Mouse (Mus musculus) embryonic facial prominence, embryonic 13.5 days (tissue): ENCODE data around the gene Mypop. TPM values are rescaled to one million over a fixed set of nuclear protein-coding genes. Genes with fewer than 3 reads are reported as not detected.

Source experiments
- ATAC-seq: fragments of 200-750 bp; cut with Nextera tagmentation; 2 replicates; pipeline ENCODE4 v1.8.0; 2017; ENCODE audit warnings: low read depth; ENCODE audit not compliant: insufficient number of reproducible peaks, insufficient read depth, low FRiP score, low TSS enrichment
- H3K27ac ChIP-seq: fragments of 300-500 bp; sonication (generic); 2 replicates; pipeline ENCODE4 v1.5.1; 2015; ENCODE audit warnings: moderate library complexity, mild to moderate bottlenecking, inconsistent platforms
- H3K27me3 ChIP-seq: fragments of 300-500 bp; sonication (generic); 2 replicates; pipeline ENCODE4 v1.6.1; 2015; ENCODE audit warnings: mild to moderate bottlenecking, inconsistent platforms
- H3K36me3 ChIP-seq: fragments of 300-500 bp; sonication (generic); 2 replicates; pipeline ENCODE4 v1.6.1; 2015; ENCODE audit warnings: mild to moderate bottlenecking, inconsistent platforms
- H3K4me1 ChIP-seq: fragments of 300-500 bp; sonication (generic); 2 replicates; pipeline ENCODE4 v1.6.1; 2015; ENCODE audit warnings: inconsistent platforms
- H3K4me2 ChIP-seq: fragments of 300-500 bp; sonication (generic); 2 replicates; pipeline ENCODE4 v1.6.1; 2015; ENCODE audit warnings: moderate library complexity, mild to moderate bottlenecking, inconsistent platforms
- H3K4me3 ChIP-seq: fragments of 300-500 bp; sonication (generic); 2 replicates; pipeline ENCODE4 v1.5.1; 2015; ENCODE audit warnings: mild to moderate bottlenecking, inconsistent platforms
- H3K9ac ChIP-seq: fragments of 300-500 bp; sonication (generic); 2 replicates; pipeline ENCODE4 v1.6.1; 2015; ENCODE audit warnings: mild to moderate bottlenecking, inconsistent platforms
- H3K9me3 ChIP-seq: fragments of 300-500 bp; sonication (generic); 2 replicates; pipeline ENCODE4 v1.6.1; 2016; ENCODE audit warnings: inconsistent platforms
- WGBS: fragments of 180-500 bp; shearing (Covaris S2); methylation state at CpG from one replicate; pipeline ENCODE4 v1.1.7; 2015; ENCODE audit warnings: mixed read lengths; 5-methylcytosine and 5-hydroxymethylcytosine counted together
- polyA plus RNA-seq: library from polyadenylated mRNA; unstranded; fragments of >200 nt; fragmentation: Nextera tagmentation; extraction: Ambion mirVana; gene quantifications from 2 replicates; pipeline ENCODE4 v1.2.1, GENCODE M21; 2015

Gene Mypop
- polyA plus RNA-seq, 1 experiment from 2014 or later, result 6.7 TPM

GRCm38 (mm10) chr7:19022189-19022958 is 31.3 kb downstream of the Mypop start:
- H3K4me3 ChIP-seq, result no peak overlapping the region

GRCm38 (mm10) chr7:19023357-19023814 is 32.3 kb downstream of the Mypop start, which contains the start of gene Foxa3:
Gene Foxa3, minus strand, starts transcription at chr7:19023538.
- 4% methylated on average over 30 of the region's 30 CpGs for WGBS
- ATAC-seq, result no peak

More at GRCm38 (mm10) chr7:19022189-19022958, 31.3 kb downstream of the Mypop start:
- H3K4me2 ChIP-seq, result no peak overlapping the region
- peaks cover 28% of the 10 kb centered on the region for H3K4me1 ChIP-seq
- no peak overlapping the region for H3K27ac ChIP-seq
- no peak for ATAC-seq
- H3K9ac ChIP-seq, result no peak overlapping the region
- peaks cover 44% of the 10 kb centered on the region for H3K27me3 ChIP-seq
- no peaks in the 10 kb centered on the region for H3K9me3 ChIP-seq
- WGBS, result 61% methylated on average over 18 of the region's 18 CpGs
- H3K36me3 ChIP-seq, result no peaks in the 10 kb centered on the region

DNA sequence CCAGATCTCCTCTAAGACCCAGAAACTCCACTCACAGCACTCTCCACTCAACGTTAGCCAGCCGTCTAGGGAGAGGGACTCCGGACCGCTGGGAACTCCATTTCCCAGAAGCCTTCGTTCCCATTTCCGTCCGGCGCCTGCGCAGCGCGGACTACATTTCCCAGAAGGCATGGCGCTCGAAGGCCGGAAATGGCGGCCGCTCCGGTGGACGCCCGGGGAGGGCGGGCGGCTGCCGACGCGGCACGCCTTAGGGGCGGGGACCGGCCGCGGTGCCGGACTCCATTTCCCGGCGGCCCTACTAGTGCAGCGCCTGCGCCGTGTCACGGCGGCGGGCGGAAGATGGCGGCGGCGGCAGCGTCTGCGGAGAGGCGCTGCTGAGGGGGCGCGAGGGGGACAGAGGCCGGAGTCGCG is 33.1 kb downstream of the Mypop start, which contains the start of gene Sympk:
Gene Sympk, plus strand, starts transcription at position 282 of the 411 bp plus-strand sequence.
- Histone ChIP-seq H3K4me2 (peak within 1 kb of the TSS; percentile 87), H3K9ac (peak within 1 kb of the TSS; percentile 96), H3K9me3 (no peaks in the 10 kb centered on the region), H3K27ac (peak within 1 kb of the TSS; percentile 51; the same call in 1 of the 2 replicates), H3K4me3 (peak within 1 kb of the TSS; percentile 95), H3K4me1 (peaks cover 37% of the 10 kb centered on the region), H3K36me3 (peaks cover 6% of the 10 kb centered on the region), H3K27me3 (peaks cover 44% of the 10 kb centered on the region)
- ATAC-seq, result peak; percentile 93
- under 1% methylated on average over 45 of the region's 50 CpGs for WGBS

More at GRCm38 (mm10) chr7:19023357-19023814, 32.3 kb downstream of the Mypop start, which contains the start of gene Foxa3:
- Histone ChIP-seq H3K9me3 (no peaks in the 10 kb centered on the region), H3K36me3 (no peaks in the 10 kb centered on the region), H3K4me1 (peaks cover 37% of the 10 kb centered on the region), H3K9ac (peak within 1 kb of the TSS; percentile 96), H3K27ac (peak within 1 kb of the TSS; percentile 51; the same call in 1 of the 2 replicates), H3K4me3 (peak within 1 kb of the TSS; percentile 95), H3K4me2 (peak within 1 kb of the TSS; percentile 87), H3K27me3 (peaks cover 44% of the 10 kb centered on the region)

GRCm38 (mm10) chr7:19024581-19025255 is 33.7 kb downstream of the Mypop start:
- peak overlapping the region; percentile 87 for H3K4me2 ChIP-seq
- 2% methylated on average over 29 of the region's 36 CpGs for WGBS
- peak overlapping the region; percentile 95 for H3K4me3 ChIP-seq
- H3K27ac ChIP-seq, result peak overlapping the region; percentile 51; the same call in 1 of the 2 replicates
- no peaks in the 10 kb centered on the region for H3K9me3 ChIP-seq
- H3K27me3 ChIP-seq, result peaks cover 42% of the 10 kb centered on the region
- H3K36me3 ChIP-seq, result peaks cover 12% of the 10 kb centered on the region
- peak; percentile 48 for ATAC-seq
- peaks cover 37% of the 10 kb centered on the region for H3K4me1 ChIP-seq
- peak overlapping the region; percentile 96 for H3K9ac ChIP-seq

GRCm38 (mm10) chr7:19028067-19028466 is 37.0 kb downstream of the Mypop start:
- H3K27me3 ChIP-seq, result peaks cover 8% of the 10 kb centered on the region
- no peak for ATAC-seq
- H3K4me3 ChIP-seq, result no peak overlapping the region
- H3K27ac ChIP-seq, result no peak overlapping the region
- H3K9ac ChIP-seq, result no peak overlapping the region
- no peaks in the 10 kb centered on the region for H3K9me3 ChIP-seq
- peaks cover 36% of the 10 kb centered on the region for H3K4me1 ChIP-seq
- H3K36me3 ChIP-seq, result peaks cover 46% of the 10 kb centered on the region
- H3K4me2 ChIP-seq, result no peak overlapping the region

DNA sequence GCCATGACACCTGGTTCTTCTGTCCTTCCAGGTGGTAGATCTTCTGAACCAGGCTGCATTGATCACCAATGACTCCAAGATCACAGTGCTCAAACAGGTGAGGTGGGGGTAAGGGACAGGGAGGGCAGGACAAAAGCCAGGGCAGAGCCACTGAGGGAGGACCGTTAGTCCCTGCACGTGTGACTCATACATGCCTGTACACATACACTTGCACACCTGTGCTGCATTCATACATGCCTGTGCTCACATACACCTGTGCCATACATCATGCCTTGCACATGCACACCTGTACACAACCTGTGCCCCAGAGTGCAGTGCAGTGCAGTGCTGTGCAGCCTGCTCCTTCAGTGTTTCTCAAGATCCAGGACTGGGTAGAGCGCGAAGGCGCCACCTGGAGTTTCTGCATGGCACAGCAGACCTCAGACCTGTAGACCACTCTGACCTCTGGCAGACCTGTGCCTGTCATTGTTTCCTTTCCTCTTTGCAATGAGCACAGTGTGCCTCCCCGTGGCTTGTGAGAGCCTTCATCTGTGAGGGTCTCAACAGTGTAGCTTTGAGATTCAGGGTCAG is 38.1 kb downstream of the Mypop start:
- Histone ChIP-seq H3K4me1 (peaks cover 30% of the 10 kb centered on the region), H3K9ac (no peak overlapping the region), H3K9me3 (no peaks in the 10 kb centered on the region), H3K4me2 (no peak overlapping the region), H3K4me3 (no peak overlapping the region), H3K27me3 (no peaks in the 10 kb centered on the region), H3K27ac (no peak overlapping the region), H3K36me3 (peaks cover 56% of the 10 kb centered on the region)
- WGBS, result 62% methylated on average over 6 of the region's 6 CpGs
- no peak for ATAC-seq

- Histone ChIP-seq H3K4me1 (peaks cover 12% of the 10 kb centered on the region; the same call in 1 of the 2 replicates), H3K27ac (no peak overlapping the region), H3K9ac (no peak overlapping the region), H3K27me3 (no peaks in the 10 kb centered on the region), H3K4me2 (no peak overlapping the region), H3K9me3 (no peaks in the 10 kb centered on the region), H3K4me3 (no peak overlapping the region), H3K36me3 (peaks cover 81% of the 10 kb centered on the region)
- ATAC-seq, result no peak
- 77% methylated on average over 4 of the region's 4 CpGs for WGBS
Measured at GRCm38 (mm10) chr7:19031641-19032040, 40.6 kb downstream of the Mypop start.

- WGBS, result 98% methylated on average over 6 of the region's 6 CpGs
- Histone ChIP-seq H3K9me3 (no peaks in the 10 kb centered on the region), H3K27me3 (no peaks in the 10 kb centered on the region), H3K9ac (no peak overlapping the region), H3K36me3 (peaks cover 100% of the 10 kb centered on the region), H3K4me3 (no peak overlapping the region), H3K4me2 (no peak overlapping the region), H3K4me1 (no peaks in the 10 kb centered on the region), H3K27ac (no peak overlapping the region)
- no peak for ATAC-seq
Measured at GRCm38 (mm10) chr7:19044616-19045015, 53.6 kb downstream of the Mypop start.

DNA sequence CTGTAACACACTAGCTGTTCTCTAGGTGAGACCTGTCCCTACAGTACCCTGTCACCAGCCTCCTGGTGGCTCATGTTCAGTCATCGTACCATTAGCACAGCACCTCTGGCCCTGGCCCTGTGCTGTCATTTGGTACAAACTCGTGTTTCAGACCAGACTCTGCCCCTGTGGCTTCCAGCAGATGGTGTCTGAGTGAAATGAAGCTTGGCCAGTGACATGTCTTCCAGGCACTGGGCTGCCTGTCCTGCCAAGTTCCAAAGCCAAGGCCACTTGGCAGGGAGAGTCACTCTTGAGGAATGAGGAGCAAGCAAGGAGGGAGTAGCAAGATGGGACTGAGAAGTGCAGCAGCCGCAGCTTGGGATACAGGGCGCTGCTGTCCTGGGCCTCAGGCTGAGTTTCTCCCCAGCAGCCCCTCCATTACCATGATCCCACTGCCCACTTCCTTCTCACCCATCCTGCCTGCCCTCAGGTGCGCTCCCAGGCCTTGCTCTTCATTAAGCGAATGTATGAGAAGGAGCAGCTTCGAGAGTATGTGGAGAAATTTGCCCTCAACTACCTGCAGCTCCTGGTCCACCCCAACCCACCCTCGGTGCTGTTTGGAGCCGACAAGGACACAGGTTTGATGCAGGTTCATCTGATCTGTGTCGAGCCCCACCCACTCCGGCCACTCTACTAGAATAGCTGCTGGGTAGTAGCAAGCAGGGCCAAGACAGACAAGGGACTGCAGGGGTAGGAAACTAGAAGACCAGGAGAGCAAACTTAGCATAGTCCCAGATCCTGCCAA is 55.4 kb downstream of the Mypop start:
- Histone ChIP-seq H3K4me1 (no peaks in the 10 kb centered on the region), H3K36me3 (peaks cover 99% of the 10 kb centered on the region), H3K9ac (0 out of 2 replicates have a peak overlapping the region, but pooled peaks have one; percentile 16), H3K4me3 (no peak overlapping the region), H3K4me2 (no peak overlapping the region), H3K27ac (no peak overlapping the region), H3K9me3 (no peaks in the 10 kb centered on the region), H3K27me3 (no peaks in the 10 kb centered on the region)
- no peak for ATAC-seq
- WGBS, result 85% methylated on average over 11 of the region's 11 CpGs

- peak overlapping the region; percentile 16; the same call in 1 of the 2 replicates for H3K9ac ChIP-seq
- no peak overlapping the region for H3K4me2 ChIP-seq
- H3K27me3 ChIP-seq, result no peaks in the 10 kb centered on the region
- H3K36me3 ChIP-seq, result peaks cover 99% of the 10 kb centered on the region
- H3K9me3 ChIP-seq, result no peaks in the 10 kb centered on the region
- H3K4me1 ChIP-seq, result no peaks in the 10 kb centered on the region
- ATAC-seq, result no peak
- no peak overlapping the region for H3K4me3 ChIP-seq
- no peak overlapping the region for H3K27ac ChIP-seq
- 90% methylated on average over 14 of the region's 14 CpGs for WGBS
Measured at GRCm38 (mm10) chr7:19048006-19048527, 57.0 kb downstream of the Mypop start.
